Mouse (Mus musculus): ENCODE data around the gene Rab42. TPM values are rescaled to one million over a fixed set of nuclear protein-coding genes. Genes with fewer than 3 reads are reported as not detected.
"Not testable (repeated sequence)": the region's sequence is repeated elsewhere in the genome, so short reads cannot be mapped to it uniquely, and the experiment has no call there.

Gene Rab42
- polyA plus RNA-seq, 1 experiment from 2014 or later: 2.6 TPM

DNA sequence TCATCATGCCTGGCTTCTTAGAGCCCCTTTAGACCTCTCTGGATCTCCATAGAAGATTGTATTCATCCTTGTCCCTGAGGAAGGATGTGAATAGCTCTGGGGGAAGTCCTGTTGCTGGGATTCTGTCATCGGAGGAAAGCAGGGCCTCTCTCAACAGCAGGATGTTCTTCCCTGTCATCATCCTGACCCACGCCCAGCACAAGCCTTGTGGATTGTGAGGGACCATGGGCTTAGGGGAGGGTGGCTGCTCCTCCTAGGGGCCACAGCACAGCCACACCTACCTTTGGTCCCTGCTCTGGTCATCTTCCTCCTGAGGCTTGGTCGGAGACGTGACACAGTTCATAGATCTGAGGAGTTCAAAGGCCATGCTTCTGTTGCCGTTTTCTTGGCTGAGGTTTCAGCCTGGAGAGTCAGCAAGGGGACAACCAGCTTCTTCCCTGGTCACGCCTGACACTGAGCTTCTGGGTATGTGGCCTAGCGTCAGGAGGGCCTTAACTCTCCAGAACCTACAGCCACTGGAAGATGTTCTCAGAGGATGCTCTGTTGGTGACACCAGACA lies 9.4 kb downstream of the Rab42 start:
- peaks cover 5% of the 10 kb centered on the region for H3K9me3 ChIP-seq (replicated peaks; ENCODE audit: control insufficient read depth, low read length)
- ATAC-seq (replicated peaks; ENCODE audit: extremely low read depth, insufficient read depth, low FRiP score): 0 out of 2 replicates have a peak, but pooled peaks have one; percentile 14
- WGBS: 72% methylated on average over 7 of the region's 7 CpGs
- no peaks in the 10 kb centered on the region for H3K27me3 ChIP-seq (ENCODE audit: control insufficient read depth, insufficient read depth, low read length)
- H3K27ac ChIP-seq (ENCODE audit: low read length): no peak overlapping the region
- H3K36me3 ChIP-seq (ENCODE audit: control insufficient read depth, insufficient read depth): peaks cover 19% of the 10 kb centered on the region
- no peak overlapping the region for H3K9ac ChIP-seq (ENCODE audit: low read length)
- no peaks in the 10 kb centered on the region for H3K4me1 ChIP-seq (ENCODE audit: control insufficient read depth, insufficient read depth, low read length)
- H3K4me3 ChIP-seq (ENCODE audit: low read length): no peak overlapping the region
- no peak overlapping the region for H3K4me2 ChIP-seq (ENCODE audit: low read depth, low read length)

GRCm38 (mm10) chr4:132292988-132293387 lies 10.2 kb downstream of the Rab42 start:
- Histone ChIP-seq H3K9me3 (replicated peaks; ENCODE audit: control insufficient read depth, low read length) (peaks cover 5% of the 10 kb centered on the region), H3K4me2 (ENCODE audit: low read depth, low read length) (no peak overlapping the region), H3K4me1 (ENCODE audit: control insufficient read depth, insufficient read depth, low read length) (no peaks in the 10 kb centered on the region), H3K36me3 (ENCODE audit: control insufficient read depth, insufficient read depth) (peaks cover 19% of the 10 kb centered on the region), H3K27ac (ENCODE audit: low read length) (no peak overlapping the region), H3K27me3 (ENCODE audit: control insufficient read depth, insufficient read depth, low read length) (no peaks in the 10 kb centered on the region), H3K9ac (ENCODE audit: low read length) (no peak overlapping the region), H3K4me3 (ENCODE audit: low read length) (no peak overlapping the region)
- ATAC-seq (replicated peaks; ENCODE audit: extremely low read depth, insufficient read depth, low FRiP score): no peak
- 40% methylated on average over 4 of the region's 4 CpGs for WGBS

DNA sequence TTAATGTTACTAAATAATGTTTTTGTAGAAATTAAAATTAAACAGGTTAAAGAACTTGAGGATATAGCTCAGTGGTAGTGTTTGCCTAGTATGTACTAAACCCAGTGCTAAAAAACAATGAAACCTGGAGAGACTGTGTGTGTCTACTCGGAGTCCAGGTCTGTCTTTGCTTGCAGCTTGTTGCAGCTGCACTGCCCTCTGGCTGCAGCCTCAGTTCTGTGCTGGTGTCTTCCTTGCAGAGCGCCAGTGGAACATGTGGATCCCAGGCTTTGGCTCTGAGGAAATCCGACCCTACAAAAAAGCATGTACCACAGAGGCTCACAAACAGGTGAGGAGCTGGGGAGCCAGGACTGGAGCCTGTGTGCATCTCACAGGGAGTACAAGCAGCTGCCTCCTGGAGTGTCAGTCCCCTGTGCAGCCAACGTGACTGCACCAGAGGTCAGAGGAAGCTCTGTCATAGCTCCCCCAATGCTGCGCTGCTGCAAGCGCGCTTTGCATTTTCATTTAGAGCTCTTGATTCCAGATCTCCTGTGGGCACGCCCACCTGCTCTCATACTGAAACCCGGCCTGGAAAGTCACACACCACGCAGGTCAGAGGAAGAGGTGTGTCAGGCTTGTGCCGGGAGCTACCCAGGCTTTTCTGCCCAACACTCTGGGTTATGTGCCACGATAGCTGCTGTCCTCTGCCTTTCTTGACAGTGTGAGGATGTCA lies 11.4 kb downstream of the Rab42 start:
- H3K27ac ChIP-seq (ENCODE audit: low read length): no peak overlapping the region
- H3K4me1 ChIP-seq (ENCODE audit: control insufficient read depth, insufficient read depth, low read length): no peaks in the 10 kb centered on the region
- peaks cover 28% of the 10 kb centered on the region for H3K36me3 ChIP-seq (ENCODE audit: control insufficient read depth, insufficient read depth)
- no peaks in the 10 kb centered on the region for H3K27me3 ChIP-seq (ENCODE audit: control insufficient read depth, insufficient read depth, low read length)
- 83% methylated on average over 12 of the region's 12 CpGs for WGBS
- no peak overlapping the region for H3K4me2 ChIP-seq (ENCODE audit: low read depth, low read length)
- H3K4me3 ChIP-seq (ENCODE audit: low read length): no peak overlapping the region
- no peak overlapping the region for H3K9ac ChIP-seq (ENCODE audit: low read length)
- ATAC-seq (replicated peaks; ENCODE audit: extremely low read depth, insufficient read depth, low FRiP score): no peak
- H3K9me3 ChIP-seq (replicated peaks; ENCODE audit: control insufficient read depth, low read length): peaks cover 5% of the 10 kb centered on the region

DNA sequence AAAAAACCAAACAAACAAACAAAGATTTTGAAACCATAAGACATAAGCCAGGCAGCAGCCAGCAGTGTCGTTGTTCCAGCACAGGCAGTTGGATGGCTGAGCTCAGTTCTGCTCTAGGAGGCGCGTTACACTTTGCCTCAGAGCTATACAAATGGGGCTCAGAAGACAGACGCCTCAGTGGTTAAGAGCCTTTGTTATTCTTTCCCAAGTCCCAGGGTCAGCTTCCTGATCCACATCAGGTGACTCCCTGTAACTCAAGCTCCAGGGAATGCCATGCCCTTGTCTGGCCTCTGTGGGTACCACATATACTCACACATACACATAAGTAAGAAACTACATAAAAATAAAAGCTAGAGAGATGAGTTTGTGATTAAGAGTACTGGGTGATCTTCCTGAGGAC lies 12.1 kb downstream of the Rab42 start:
- Histone ChIP-seq H3K4me1 (ENCODE audit: control insufficient read depth, insufficient read depth, low read length) (no peaks in the 10 kb centered on the region), H3K4me3 (ENCODE audit: low read length) (no peak overlapping the region), H3K4me2 (ENCODE audit: low read depth, low read length) (no peak overlapping the region), H3K27me3 (ENCODE audit: control insufficient read depth, insufficient read depth, low read length) (no peaks in the 10 kb centered on the region), H3K27ac (ENCODE audit: low read length) (no peak overlapping the region), H3K36me3 (ENCODE audit: control insufficient read depth, insufficient read depth) (peaks cover 30% of the 10 kb centered on the region), H3K9ac (ENCODE audit: low read length) (no peak overlapping the region), H3K9me3 (replicated peaks; ENCODE audit: control insufficient read depth, low read length) (peaks cover 5% of the 10 kb centered on the region)
- 94% methylated on average over 4 of the region's 4 CpGs for WGBS
- ATAC-seq (replicated peaks; ENCODE audit: extremely low read depth, insufficient read depth, low FRiP score): no peak

DNA sequence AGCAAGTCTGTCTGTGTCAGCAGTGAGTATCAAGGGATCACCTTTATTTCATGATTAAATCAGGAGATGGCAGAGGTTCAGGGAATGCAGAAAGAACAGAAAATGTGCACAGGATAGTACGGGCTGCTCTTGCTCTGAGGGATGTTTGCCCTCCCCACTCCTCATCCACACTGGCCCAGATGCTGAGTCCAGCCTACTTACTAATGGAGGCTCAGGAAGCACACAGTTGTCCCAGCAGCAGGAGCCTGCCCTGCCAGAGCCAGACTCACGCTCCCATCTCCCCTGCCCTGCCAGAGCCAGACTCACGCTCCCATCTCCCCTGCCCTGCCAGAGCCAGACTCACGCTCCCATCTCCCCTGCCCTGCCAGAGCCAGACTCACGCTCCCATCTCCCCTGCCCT lies 14.3 kb downstream of the Rab42 start:
- peaks cover 44% of the 10 kb centered on the region for H3K36me3 ChIP-seq (ENCODE audit: control insufficient read depth, insufficient read depth)
- H3K4me1 ChIP-seq (ENCODE audit: control insufficient read depth, insufficient read depth, low read length): not testable (repeated sequence)
- WGBS: 56% methylated on average over 3 of the region's 5 CpGs

DNA sequence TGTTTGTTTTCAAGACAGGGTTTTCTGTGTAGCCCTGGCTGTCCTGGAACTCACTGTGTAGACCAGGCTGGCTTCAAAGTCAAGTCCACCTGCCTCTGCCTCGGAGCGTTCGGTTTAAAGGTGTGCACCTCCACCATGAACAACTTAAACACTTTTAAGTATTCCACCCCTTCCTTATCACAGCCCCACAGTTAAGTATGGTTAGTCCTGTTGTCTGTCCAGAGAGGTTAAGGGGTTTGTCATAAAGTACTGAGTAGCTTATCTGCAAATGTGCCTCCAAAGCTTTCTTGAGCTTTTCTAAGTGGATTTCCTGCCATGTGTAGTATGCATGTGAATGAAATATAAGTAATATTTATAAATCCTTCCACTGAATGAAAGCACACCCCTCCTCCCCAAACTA lies 27.2 kb downstream of the Rab42 start:
- no peak overlapping the region for H3K9ac ChIP-seq (ENCODE audit: low read length)
- no peaks in the 10 kb centered on the region for H3K36me3 ChIP-seq (ENCODE audit: control insufficient read depth, insufficient read depth)

More for the DNA sequence above, 14.3 kb downstream of the Rab42 start:
- H3K9ac ChIP-seq (ENCODE audit: low read length); H3K4me3 ChIP-seq (ENCODE audit: low read length); H3K27me3 ChIP-seq (ENCODE audit: control insufficient read depth, insufficient read depth, low read length); H3K27ac ChIP-seq (ENCODE audit: low read length); ATAC-seq (replicated peaks; ENCODE audit: extremely low read depth, insufficient read depth, low FRiP score); H3K4me2 ChIP-seq (ENCODE audit: low read depth, low read length); H3K9me3 ChIP-seq (replicated peaks; ENCODE audit: control insufficient read depth, low read length): not testable (repeated sequence)

DNA sequence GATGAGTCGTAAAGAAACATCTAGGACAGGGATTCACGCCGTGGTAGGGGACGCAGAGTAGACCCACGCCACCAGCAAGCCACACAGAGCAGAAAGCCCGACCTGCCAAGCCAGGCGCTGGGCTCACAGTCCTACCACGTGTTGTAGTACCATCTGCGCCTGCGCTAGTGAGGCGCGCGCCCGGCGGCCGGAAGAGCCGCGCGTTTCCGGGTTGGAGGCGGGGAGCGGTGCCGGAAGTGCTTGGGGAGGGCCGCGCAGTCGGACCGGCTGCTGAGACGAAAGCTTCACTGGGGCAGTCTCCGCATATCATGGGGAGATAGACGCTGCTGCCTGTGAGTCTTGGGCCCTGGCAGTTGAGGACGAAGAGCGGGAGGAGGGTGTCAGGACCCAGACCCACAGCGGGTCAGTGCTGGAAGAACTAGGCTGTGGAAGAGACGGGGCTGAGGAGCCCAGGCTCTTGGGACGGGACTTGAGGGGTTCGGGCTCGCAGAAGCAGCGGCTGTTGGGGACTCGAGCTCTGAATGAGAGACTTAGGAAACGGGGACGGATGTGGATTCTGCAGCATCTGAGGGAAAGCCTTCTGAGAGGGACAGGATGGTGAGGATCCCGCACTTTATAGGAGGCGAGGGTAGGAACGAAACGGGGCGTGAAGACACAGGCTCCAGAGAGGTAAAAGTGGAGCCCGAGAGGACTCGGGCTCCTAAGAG lies 28.9 kb downstream of the Rab42 start, which contains the start of gene Taf12:
Gene Taf12 (plus strand): TSS at position 220 of the 707 bp plus-strand sequence.
- WGBS: under 1% methylated on average over 48 of the region's 48 CpGs
- peak within 1 kb of the TSS; percentile 96 for H3K27ac ChIP-seq (ENCODE audit: low read length)
- peaks cover 10% of the 10 kb centered on the region for H3K4me1 ChIP-seq (ENCODE audit: control insufficient read depth, insufficient read depth, low read length)
- no peaks in the 10 kb centered on the region for H3K27me3 ChIP-seq (ENCODE audit: control insufficient read depth, insufficient read depth, low read length)
- H3K36me3 ChIP-seq (ENCODE audit: control insufficient read depth, insufficient read depth): no peaks in the 10 kb centered on the region
- H3K9ac ChIP-seq (ENCODE audit: low read length): peak within 1 kb of the TSS; percentile 97
- peak within 1 kb of the TSS; percentile 97 for H3K4me2 ChIP-seq (ENCODE audit: low read depth, low read length)
- peak within 1 kb of the TSS; percentile 95 for H3K4me3 ChIP-seq (ENCODE audit: low read length)
- no peaks in the 10 kb centered on the region for H3K9me3 ChIP-seq (replicated peaks; ENCODE audit: control insufficient read depth, low read length)
- peak; percentile 89 for ATAC-seq (replicated peaks; ENCODE audit: extremely low read depth, insufficient read depth, low FRiP score)

More for the DNA sequence above, 27.2 kb downstream of the Rab42 start:
- Histone ChIP-seq H3K27me3 (ENCODE audit: control insufficient read depth, insufficient read depth, low read length) (no peaks in the 10 kb centered on the region), H3K4me3 (ENCODE audit: low read length) (no peak overlapping the region), H3K4me1 (ENCODE audit: control insufficient read depth, insufficient read depth, low read length) (peaks cover 10% of the 10 kb centered on the region), H3K27ac (ENCODE audit: low read length) (no peak overlapping the region), H3K4me2 (ENCODE audit: low read depth, low read length) (no peak overlapping the region), H3K9me3 (replicated peaks; ENCODE audit: control insufficient read depth, low read length) (no peaks in the 10 kb centered on the region)
- WGBS: 80% methylated on average over 3 of the region's 3 CpGs
- no peak for ATAC-seq (replicated peaks; ENCODE audit: extremely low read depth, insufficient read depth, low FRiP score)

DNA sequence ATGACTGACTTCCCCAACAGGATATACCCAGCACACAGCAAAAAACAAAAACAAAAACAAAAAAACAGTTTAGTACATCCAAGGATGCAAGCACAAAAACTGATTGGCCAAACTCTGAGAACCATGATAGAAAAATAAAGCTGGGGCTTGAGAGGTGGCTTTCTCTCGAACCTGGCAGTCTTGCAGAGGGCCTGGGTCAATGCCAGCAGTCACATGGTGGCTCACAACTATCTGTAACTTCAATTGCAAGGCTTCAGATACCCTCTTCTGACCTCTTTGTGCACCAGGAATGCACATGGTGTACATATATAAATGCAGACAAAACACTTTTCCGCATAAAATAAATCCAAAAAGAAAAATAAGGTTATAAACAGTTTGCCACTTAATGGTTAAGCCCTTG lies 30.0 kb downstream of the Rab42 start:
- no peaks in the 10 kb centered on the region for H3K27me3 ChIP-seq (ENCODE audit: control insufficient read depth, insufficient read depth, low read length)
- peak overlapping the region; percentile 95 for H3K4me3 ChIP-seq (ENCODE audit: low read length)
- H3K4me1 ChIP-seq (ENCODE audit: control insufficient read depth, insufficient read depth, low read length): peaks cover 10% of the 10 kb centered on the region
- no peaks in the 10 kb centered on the region for H3K9me3 ChIP-seq (replicated peaks; ENCODE audit: control insufficient read depth, low read length)
- 42% methylated on average over 2 of the region's 2 CpGs for WGBS
- no peak for ATAC-seq (replicated peaks; ENCODE audit: extremely low read depth, insufficient read depth, low FRiP score)
- peak overlapping the region; percentile 97; the same call in 1 of the 2 replicates for H3K9ac ChIP-seq (ENCODE audit: low read length)
- H3K36me3 ChIP-seq (ENCODE audit: control insufficient read depth, insufficient read depth): no peaks in the 10 kb centered on the region
- H3K27ac ChIP-seq (ENCODE audit: low read length): no peak overlapping the region
- H3K4me2 ChIP-seq (ENCODE audit: low read depth, low read length): peak overlapping the region; percentile 97

Data from heart, embryonic 16.5 days (tissue).